Mouse (Mus musculus) limb, embryonic 11.5 days (tissue): Measurements from ENCODE around the gene Bco2. TPM values are rescaled to one million over a fixed set of nuclear protein-coding genes. Genes with fewer than 3 reads are reported as not detected.

Experiments
- polyA plus RNA-seq: library from polyadenylated mRNA; unstranded; fragments of >200 nt; fragmentation: Nextera tagmentation; extraction: Ambion mirVana; gene quantifications from 2 replicates; pipeline ENCODE4 v1.2.1, GENCODE M21; 2014

The Bco2 gene
- polyA plus RNA-seq, 1 experiment from 2014 or later, result 0.16 TPM

Other genes starting within 250 kb of the Bco2 start
- 198 and 225 TPM in 2 replicates for gene Rpl10-ps3, start 210.2 kb downstream of the Bco2 start, polyA plus RNA-seq
- gene Plet1, start 60.7 kb downstream of the Bco2 start, polyA plus RNA-seq, result 0.28 and 0.35 TPM in 2 replicates
- gene Pts, start 26.5 kb downstream of the Bco2 start, polyA plus RNA-seq, result 55.3 and 58.0 TPM in 2 replicates
- 0.85 and 0.88 TPM in 2 replicates for gene Il18, start 354 bp downstream of the Bco2 start, polyA plus RNA-seq
- not detected in 2 replicates for gene Tex12, start 6.1 kb upstream of the Bco2 start, polyA plus RNA-seq
- gene Sdhd, start 48.6 kb upstream of the Bco2 start, polyA plus RNA-seq, result 293 and 303 TPM in 2 replicates
- 297 and 308 TPM in 2 replicates for gene Timm8b, start 48.7 kb upstream of the Bco2 start, polyA plus RNA-seq
- 5.0 and 5.6 TPM in 2 replicates for gene Pih1d2, start 62.1 kb upstream of the Bco2 start, polyA plus RNA-seq
- gene Nkapd1, start 62.3 kb upstream of the Bco2 start, polyA plus RNA-seq, result 29.7 and 32.3 TPM in 2 replicates
- gene Dlat, start 104.6 kb upstream of the Bco2 start, polyA plus RNA-seq, result 60.0 and 63.7 TPM in 2 replicates
- gene Dixdc1, start 184.3 kb upstream of the Bco2 start, polyA plus RNA-seq, result 27.6 and 30.6 TPM in 2 replicates
- gene 2310030G06Rik, start 191.4 kb upstream of the Bco2 start, polyA plus RNA-seq, result 1.7 and 2.8 TPM in 2 replicates
- gene Cryab, start 196.1 kb upstream of the Bco2 start, polyA plus RNA-seq, result 8.9 and 13.3 TPM in 2 replicates
- gene Hspb2, start 197.2 kb upstream of the Bco2 start, polyA plus RNA-seq, result 3.1 and 3.5 TPM in 2 replicates
- 11.8 and 12.5 TPM in 2 replicates for gene Fdxacb1, start 213.1 kb upstream of the Bco2 start, polyA plus RNA-seq
- gene Alg9, start 219.8 kb upstream of the Bco2 start, polyA plus RNA-seq, result 36.9 and 40.4 TPM in 2 replicates
- 28.9 and 30.7 TPM in 2 replicates for gene 1110032A03Rik, start 220.3 kb upstream of the Bco2 start, polyA plus RNA-seq